Mouse (Mus musculus): ENCODE measurements around the gene Bach2.

Gene Bach2

GRCm38 (mm10) chr4:32225191-32225590 lies 13.4 kb upstream of the Bach2 start:
- DNase-seq (ENCODE audit: low spot score) = no peak

GRCm38 (mm10) chr4:32227970-32228557 lies 10.5 kb upstream of the Bach2 start:
- no peak for DNase-seq (ENCODE audit: low spot score)

- DNase-seq (ENCODE audit: low spot score) = no peak
These were observed 9.3 kb upstream of the Bach2 start for GRCm38 (mm10) chr4:32229266-32229665.

- no peak for DNase-seq (ENCODE audit: low spot score)
These were observed 7.1 kb upstream of the Bach2 start for GRCm38 (mm10) chr4:32231258-32232055.

GRCm38 (mm10) chr4:32235920-32236705 lies 2.5 kb upstream of the Bach2 start:
- DNase-seq (ENCODE audit: low spot score) = no peak

- DNase-seq (ENCODE audit: low spot score) = peak; percentile 48
These were observed 531 bp downstream of the Bach2 start for GRCm38 (mm10) chr4:32238921-32239748.

GRCm38 (mm10) chr4:32239749-32240131 lies 1.1 kb downstream of the Bach2 start:
- peak; percentile 44 for DNase-seq (ENCODE audit: low spot score)

GRCm38 (mm10) chr4:32240457-32241030 lies 1.9 kb downstream of the Bach2 start:
- no peak for DNase-seq (ENCODE audit: low spot score)

- no peak for DNase-seq (ENCODE audit: low spot score)
These were observed 2.9 kb downstream of the Bach2 start for GRCm38 (mm10) chr4:32241351-32241980.

- DNase-seq (ENCODE audit: low spot score) = no peak
These were observed 3.6 kb downstream of the Bach2 start for GRCm38 (mm10) chr4:32242122-32242615.

GRCm38 (mm10) chr4:32243458-32243857 lies 4.9 kb downstream of the Bach2 start:
- no peak for DNase-seq (ENCODE audit: low spot score)

- no peak for DNase-seq (ENCODE audit: low spot score)
These were observed 5.6 kb downstream of the Bach2 start for GRCm38 (mm10) chr4:32244092-32244745.

- no peak for DNase-seq (ENCODE audit: low spot score)
These were observed 7.0 kb downstream of the Bach2 start for GRCm38 (mm10) chr4:32245586-32245985.

- DNase-seq (ENCODE audit: low spot score) = no peak
These were observed 7.4 kb downstream of the Bach2 start for GRCm38 (mm10) chr4:32246020-32246419.

GRCm38 (mm10) chr4:32246801-32247200 lies 8.2 kb downstream of the Bach2 start:
- no peak for DNase-seq (ENCODE audit: low spot score)

GRCm38 (mm10) chr4:32247463-32248113 lies 9.0 kb downstream of the Bach2 start:
- no peak for DNase-seq (ENCODE audit: low spot score)

- DNase-seq (ENCODE audit: low spot score) = peak; percentile 51
These were observed 9.6 kb downstream of the Bach2 start for GRCm38 (mm10) chr4:32248236-32248635.

GRCm38 (mm10) chr4:32248990-32249393 lies 10.4 kb downstream of the Bach2 start:
- DNase-seq (ENCODE audit: low spot score) = no peak

- DNase-seq (ENCODE audit: low spot score) = peak; percentile 10
These were observed 11.2 kb downstream of the Bach2 start for GRCm38 (mm10) chr4:32249748-32250332.
